Mouse (Mus musculus) lung, postnatal 25 days (tissue): ENCODE measurements around the gene Arsk.

ENCODE experiments used
- DNase-seq: peaks from one replicate; pipeline ENCODE4 v3.0.0; 2022; ENCODE audit warnings: low spot score

Arsk gene

GRCm38 (mm10) chr13:76024588-76024987, 73.9 kb downstream of the Arsk start:
- no peak for DNase-seq

- no peak for DNase-seq
Measured at GRCm38 (mm10) chr13:76021782-76022181, 76.7 kb downstream of the Arsk start.

GRCm38 (mm10) chr13:76018844-76019400, 79.5 kb downstream of the Arsk start:
- DNase-seq, result no peak

- peak; percentile 97 for DNase-seq
Measured at GRCm38 (mm10) chr13:76017974-76018843, 80.3 kb downstream of the Arsk start, which contains the start of gene Rfesd. TSS of gene Rfesd (minus strand) at chr13:76018719.

- DNase-seq, result no peak
Measured at GRCm38 (mm10) chr13:76017465-76017864, 81.0 kb downstream of the Arsk start.

- DNase-seq, result no peak
Measured at GRCm38 (mm10) chr13:76014511-76014910, 83.9 kb downstream of the Arsk start.
